Mouse (Mus musculus) CD4-positive, CD25-positive, alpha-beta regulatory T cell, adult 4 months (primary cell): Measurements from ENCODE around the gene Afp. TPM values are rescaled to one million over a fixed set of nuclear protein-coding genes. Genes with fewer than 3 reads are reported as not detected.

Source experiments
- ATAC-seq: one replicate; pipeline ENCODE4 v1.8.0; 2017
- polyA plus RNA-seq, 2 experiments: library from polyadenylated mRNA; unstranded; fragments of 100-300 nt; shearing (Covaris generic); gene quantifications; one replicate each; pipeline ENCODE4 v1.2.1; 2017

Gene Afp
- polyA plus RNA-seq, 2 experiments from 2014 or later = 3.0 to 5.1 TPM

GRCm38 (mm10) chr5:90509828-90510592 lies 19.5 kb downstream of the Afp start:
- ATAC-seq = no peak

DNA sequence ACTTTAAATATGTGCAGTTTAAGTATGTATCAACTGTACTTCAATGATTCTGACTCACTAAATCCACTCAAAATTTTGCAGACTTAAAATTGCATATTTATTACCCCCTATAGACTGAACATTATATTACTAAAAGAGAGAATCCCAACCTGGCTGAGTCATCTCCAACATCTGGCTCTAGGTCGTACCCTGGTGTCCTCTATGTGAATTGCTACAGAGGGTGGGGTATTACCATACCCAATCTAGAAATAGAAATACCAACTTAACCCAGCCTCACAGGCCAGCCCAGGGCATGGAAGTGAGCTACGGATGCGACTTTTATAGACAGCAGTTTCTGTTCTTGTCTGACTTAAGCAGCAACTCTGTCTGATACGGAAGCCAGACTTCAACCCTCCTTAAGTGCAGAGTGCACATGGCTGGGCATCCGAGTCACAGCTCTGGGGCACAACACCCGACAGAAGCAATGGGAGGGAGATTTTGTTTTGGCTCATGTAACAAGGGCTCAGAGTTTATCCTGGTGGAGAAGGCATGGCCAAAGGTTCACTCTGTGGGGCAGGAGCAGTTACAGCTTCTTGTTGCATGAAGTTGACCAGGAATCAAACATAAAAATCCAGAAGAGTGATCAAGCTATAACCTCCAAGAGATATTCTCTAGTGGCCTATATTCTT lies 21.9 kb downstream of the Afp start:
- ATAC-seq = no peak

DNA sequence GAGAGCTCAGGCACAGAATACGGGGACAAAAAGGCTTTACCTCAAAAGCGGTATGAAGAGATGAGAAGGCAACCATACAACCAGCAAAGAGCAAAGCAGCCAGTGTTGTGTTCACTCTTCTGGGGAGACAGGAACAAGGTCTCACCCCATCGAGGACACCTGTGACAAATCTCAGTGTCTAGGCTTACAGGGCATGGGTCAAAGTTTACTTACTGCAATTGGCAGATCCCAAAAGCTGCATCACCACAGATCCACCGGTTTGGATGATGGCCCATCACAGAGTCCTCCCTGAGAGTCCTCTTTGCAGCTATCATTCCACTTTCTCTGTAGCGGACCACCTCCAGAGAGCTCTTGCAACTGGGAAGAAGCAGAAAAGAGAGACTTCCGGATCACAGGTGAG lies 25.0 kb downstream of the Afp start:
- ATAC-seq = no peak

DNA sequence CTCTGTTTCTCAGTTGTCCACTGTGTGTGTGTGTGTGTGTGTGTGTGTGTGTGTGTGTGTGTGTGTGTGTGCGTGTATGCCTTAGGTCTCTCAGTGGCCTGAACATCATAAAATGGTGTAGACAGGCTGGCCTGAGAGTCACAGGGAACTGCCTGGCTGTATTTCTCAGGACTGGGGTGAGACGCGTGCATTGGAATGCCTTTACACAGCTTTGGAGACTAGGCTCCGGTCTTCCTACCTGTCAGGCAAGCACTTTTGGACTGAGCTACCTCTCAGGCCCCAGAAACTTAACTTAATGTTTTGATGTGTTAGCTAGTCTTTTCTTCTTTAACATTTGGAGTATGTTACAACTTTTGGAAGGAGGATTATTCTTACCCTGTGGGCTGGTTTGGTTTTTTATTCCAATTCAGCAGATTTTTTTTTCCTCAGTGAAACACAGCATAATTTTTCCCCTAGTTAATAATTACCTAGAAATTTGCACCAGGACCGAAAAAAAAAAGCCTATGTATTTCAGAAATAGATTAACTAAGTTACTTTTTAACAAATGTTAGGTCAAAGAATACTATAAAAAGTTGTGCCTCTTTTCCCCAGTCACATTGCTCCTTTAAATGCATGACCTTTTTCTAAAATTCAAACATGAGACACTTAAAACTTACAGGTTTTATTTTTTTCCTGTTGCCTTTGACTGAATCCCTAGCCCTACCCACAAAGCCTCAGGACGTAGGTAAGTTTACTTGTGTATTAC lies 28.0 kb downstream of the Afp start, which contains the start of gene Afm:
TSS of gene Afm (plus strand) at position 577 of the 745 bp plus-strand sequence.
- ATAC-seq = no peak

DNA sequence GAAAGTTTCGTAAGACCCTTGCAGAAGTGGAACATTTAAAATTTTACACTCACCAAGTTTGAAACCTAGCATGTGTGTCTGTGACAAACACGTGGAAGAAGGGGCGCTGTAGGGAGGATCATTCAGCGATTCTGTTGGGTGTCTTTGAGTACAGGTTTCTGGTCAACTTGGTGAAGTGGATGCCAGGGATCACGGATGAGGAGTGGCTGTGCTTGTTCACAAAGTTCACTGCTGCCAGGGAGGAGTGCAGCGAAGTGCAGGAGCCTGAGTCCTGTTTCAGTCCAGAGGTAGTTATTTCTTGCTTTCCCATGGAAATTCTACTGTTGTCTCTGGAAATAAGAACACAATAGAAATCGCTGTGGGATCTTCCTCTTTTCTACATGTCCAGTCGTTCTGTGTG lies 60.7 kb downstream of the Afp start:
- ATAC-seq = no peak

DNA sequence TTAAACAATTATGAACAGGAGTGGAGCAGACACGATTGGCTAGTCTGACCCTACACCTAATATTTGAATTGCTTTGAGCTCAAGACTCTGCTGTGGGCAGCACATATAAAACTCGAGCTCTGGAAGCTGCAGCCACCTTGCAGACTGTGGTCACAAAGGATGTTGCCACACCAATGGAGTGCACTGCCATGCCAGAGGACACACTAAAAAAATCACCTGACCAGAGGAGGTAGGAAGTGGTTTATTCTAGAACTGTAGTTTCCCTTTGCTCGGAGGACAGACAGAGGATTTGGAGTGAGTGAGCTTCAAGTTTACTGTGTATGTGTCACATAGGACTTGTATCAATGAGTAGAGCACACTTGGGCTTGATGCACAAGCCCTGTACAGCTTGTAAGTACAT lies 65.5 kb downstream of the Afp start:
- ATAC-seq = no peak

Other genes with a start within 250 kb of the Afp start
- gene Ankrd17, start 124.2 kb upstream of the Afp start, polyA plus RNA-seq = 10 to 100 TPM; 44.6 to 53.6 TPM
- gene Gm9958, start 123.5 kb upstream of the Afp start, polyA plus RNA-seq = 1 to 10 TPM; 2.2 to 2.5 TPM
- not detected for gene Alb, start 29.8 kb upstream of the Afp start, polyA plus RNA-seq
- gene Afm, start 28.2 kb downstream of the Afp start, polyA plus RNA-seq = not detected
- under 1 TPM in 1 of 2 experiments, not detected in 1; 0.16 TPM for gene 5830473C10Rik, start 70.4 kb downstream of the Afp start, polyA plus RNA-seq
- 1 to 10 TPM; 2.0 to 2.9 TPM for gene Rassf6, start 149.9 kb downstream of the Afp start, polyA plus RNA-seq